Mouse (Mus musculus) naive thymus-derived CD4-positive, alpha-beta T cell, adult 5 months (primary cell): Measurements from ENCODE around the gene Rps6kb2. TPM values are rescaled to one million over a fixed set of nuclear protein-coding genes. Genes with fewer than 3 reads are reported as not detected.

Experiments
- polyA plus RNA-seq: library from polyadenylated mRNA; unstranded; fragments of 100-300 nt; shearing (Covaris generic); gene quantifications from one replicate; pipeline ENCODE4 v1.2.1, GENCODE M21; 2017

Gene Rps6kb2
- 50.3 TPM for polyA plus RNA-seq

GRCm38 (mm10) chr19:4162646-4163542 lies at the start of gene Rps6kb2:
Gene Rps6kb2, minus strand, starts transcription at chr19:4163354.

GRCm38 (mm10) chr19:4201291-4201909 lies 38.2 kb upstream of the Rps6kb2 start, which contains the start of gene Rad9a:
Gene Rad9a, minus strand, starts transcription at chr19:4201662.

GRCm38 (mm10) chr19:4191528-4192250 lies 28.5 kb upstream of the Rps6kb2 start, which contains the start of gene Ppp1ca:
Gene Ppp1ca, plus strand, starts transcription at chr19:4192065.

GRCm38 (mm10) chr19:4190831-4191334 lies 27.7 kb upstream of the Rps6kb2 start, which contains the start of gene Tbc1d10c:
Gene Tbc1d10c, minus strand, starts transcription at chr19:4191284.

GRCm38 (mm10) chr19:4175368-4175947 lies 12.3 kb upstream of the Rps6kb2 start, which contains the start of gene Carns1:
Gene Carns1, minus strand, starts transcription at chr19:4175479.

GRCm38 (mm10) chr19:4153232-4153654 lies 9.9 kb downstream of the Rps6kb2 start, which contains the start of gene Ptprcap:
Gene Ptprcap, plus strand, starts transcription at chr19:4153604.

GRCm38 (mm10) chr19:4148491-4148806 lies 14.7 kb downstream of the Rps6kb2 start, which contains the start of gene Coro1b:
Gene Coro1b, plus strand, starts transcription at chr19:4148619.

GRCm38 (mm10) chr19:4143759-4144268 lies 19.3 kb downstream of the Rps6kb2 start, which contains the start of gene Cabp4:
Gene Cabp4, minus strand, starts transcription at chr19:4144033.

GRCm38 (mm10) chr19:4139446-4139845 lies 23.7 kb downstream of the Rps6kb2 start, which contains the start of gene Gpr152:
Gene Gpr152, plus strand, starts transcription at chr19:4139787.

GRCm38 (mm10) chr19:4125741-4126696 lies 37.1 kb downstream of the Rps6kb2 start, which contains the start of gene Aip:
Gene Aip, minus strand, starts transcription at chr19:4125858.

Other genes starting within 250 kb of the Rps6kb2 start
- not detected for gene Aldh3b1, start 233.5 kb downstream of the Rps6kb2 start, polyA plus RNA-seq
- 7.5 TPM for gene Unc93b1, start 228.2 kb downstream of the Rps6kb2 start, polyA plus RNA-seq
- gene Aldh3b3, start 204.7 kb downstream of the Rps6kb2 start, polyA plus RNA-seq: not detected
- not detected for gene Aldh3b2, start 191.0 kb downstream of the Rps6kb2 start, polyA plus RNA-seq
- not detected for gene Acy3, start 176.8 kb downstream of the Rps6kb2 start, polyA plus RNA-seq
- gene Tbx10, start 170.6 kb downstream of the Rps6kb2 start, polyA plus RNA-seq: not detected
- 14.6 TPM for gene Nudt8, start 162.8 kb downstream of the Rps6kb2 start, polyA plus RNA-seq
- gene Gm49405, start 162.7 kb downstream of the Rps6kb2 start, polyA plus RNA-seq: 2.4 TPM
- gene Doc2g, start 160.0 kb downstream of the Rps6kb2 start, polyA plus RNA-seq: 3.3 TPM
- 141 TPM for gene Ndufv1, start 150.5 kb downstream of the Rps6kb2 start, polyA plus RNA-seq
- 324 TPM for gene Gstp1, start 125.4 kb downstream of the Rps6kb2 start, polyA plus RNA-seq
- 0.68 TPM for gene Gstp2, start 117.3 kb downstream of the Rps6kb2 start, polyA plus RNA-seq
- 51.2 TPM for gene Gstp3, start 103.8 kb downstream of the Rps6kb2 start, polyA plus RNA-seq
- not detected for gene Cabp2, start 81.8 kb downstream of the Rps6kb2 start, polyA plus RNA-seq
- 471 TPM for gene Cdk2ap2, start 66.2 kb downstream of the Rps6kb2 start, polyA plus RNA-seq
- gene Pitpnm1, start 63.4 kb downstream of the Rps6kb2 start, polyA plus RNA-seq: 270 TPM
- 197 TPM for gene Aip, start 37.5 kb downstream of the Rps6kb2 start, polyA plus RNA-seq
- gene Gpr152, start 23.6 kb downstream of the Rps6kb2 start, polyA plus RNA-seq: 0.11 TPM
- not detected for gene Cabp4, start 19.3 kb downstream of the Rps6kb2 start, polyA plus RNA-seq
- 183 TPM for gene Coro1b, start 14.7 kb downstream of the Rps6kb2 start, polyA plus RNA-seq
- 239 TPM for gene Ptprcap, start 9.8 kb downstream of the Rps6kb2 start, polyA plus RNA-seq
- gene Carns1, start 12.1 kb upstream of the Rps6kb2 start, polyA plus RNA-seq: 45.8 TPM
- 455 TPM for gene Tbc1d10c, start 27.9 kb upstream of the Rps6kb2 start, polyA plus RNA-seq
- gene Ppp1ca, start 28.7 kb upstream of the Rps6kb2 start, polyA plus RNA-seq: 718 TPM
- 37.1 TPM for gene Rad9a, start 38.3 kb upstream of the Rps6kb2 start, polyA plus RNA-seq
- 49.3 TPM for gene Clcf1, start 50.9 kb upstream of the Rps6kb2 start, polyA plus RNA-seq
- gene AC109138.7, start 51.0 kb upstream of the Rps6kb2 start, polyA plus RNA-seq: not detected
- 94.9 TPM for gene Pold4, start 68.5 kb upstream of the Rps6kb2 start, polyA plus RNA-seq
- 0.78 TPM for gene Ssh3, start 105.8 kb upstream of the Rps6kb2 start, polyA plus RNA-seq
- gene Ankrd13d, start 119.8 kb upstream of the Rps6kb2 start, polyA plus RNA-seq: 9.1 TPM
- gene Grk2, start 142.9 kb upstream of the Rps6kb2 start, polyA plus RNA-seq: 274 TPM
- gene Kdm2a, start 234.9 kb upstream of the Rps6kb2 start, polyA plus RNA-seq: 89.8 TPM